Comparison of ENCODE assay signal across 25 mouse cellular contexts in the genomic region with DNA sequence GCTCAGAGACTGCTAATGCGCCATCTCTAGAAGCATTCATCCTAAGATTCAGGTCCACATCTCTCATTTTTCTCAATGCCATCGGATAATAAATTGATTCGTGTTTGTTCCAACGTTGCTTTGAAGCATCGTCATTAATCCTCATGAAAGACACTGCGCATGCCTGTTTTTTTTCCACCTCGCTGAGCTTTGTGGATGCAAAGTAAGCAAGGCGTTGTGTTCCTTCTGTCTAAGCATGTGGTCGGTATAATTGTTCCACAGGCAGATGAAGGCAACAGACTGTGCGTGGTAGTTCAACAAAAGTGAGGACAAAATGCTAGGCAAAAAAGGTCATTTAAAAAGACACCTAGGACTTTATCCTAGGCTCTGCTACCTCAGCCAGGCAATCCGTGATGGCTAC.
DNase-seq lines count a peak whose midpoint lies in the region; ATAC-seq and TF ChIP-seq lines count a peak whose summit lies in the region.
"Had no signal": no experiment of that assay in that cellular context is flagged by ENCODE, and none has a peak within 500 bp of the region (broad histone marks: within the 10 kb centered on the region; RNA-seq: fewer than 3 reads in every experiment).

No protein-coding gene starts in this region.

- H3K9me3 ChIP-seq in forebrain, embryonic 15.5 days = no peaks in the 10 kb centered on the region
- no peaks in the 10 kb centered on the region for H3K9me3 ChIP-seq in forebrain, embryonic 13.5 days (replicated peaks)
- H3K9me3 ChIP-seq: heart, embryonic 13.5 days; intestine, embryonic 15.5 days; limb, embryonic 13.5 days; liver, embryonic 13.5 days; lung, embryonic 15.5 days; midbrain, embryonic 12.5 days; neural tube, embryonic 13.5 days had no signal

- no peak for TF ChIP-seq CTCF in left cerebral cortex, adult 2 months (IDR thresholded peaks at IDR 0.05)
- TF ChIP-seq CTCF in cortical plate, adult 2 months (IDR thresholded peaks at IDR 0.05; ENCODE audit: extremely low read depth, insufficient read depth, low read length) = no peak

- H3K27ac ChIP-seq in forebrain, embryonic 15.5 days (replicated peaks) = peak overlapping the region; percentile 73
- H3K27ac ChIP-seq in forebrain, embryonic 13.5 days = no peak overlapping the region
- H3K27ac ChIP-seq in left cerebral cortex, adult 2 months = peak overlapping the region; percentile 78
- 0 out of 2 replicates have a peak overlapping the region, but pooled peaks have one; percentile 49 for H3K27ac ChIP-seq in cortical plate, adult 2 months (ENCODE audit: insufficient read depth, low read length)
- H3K27ac ChIP-seq: embryonic facial prominence, embryonic 15.5 days; gastrocnemius, adult 2 months; heart, embryonic 13.5 days; intestine, embryonic 15.5 days; limb, embryonic 13.5 days; liver, embryonic 13.5 days; lung, embryonic 15.5 days; midbrain, embryonic 12.5 days; neural tube, embryonic 13.5 days had no signal

- 0 out of 2 replicates have a peak, but pooled peaks have one; percentile 60 for ATAC-seq in forebrain, embryonic 15.5 days (replicated peaks)
- no peak for ATAC-seq in forebrain, embryonic 13.5 days
- ATAC-seq in megakaryocyte, adult 5-6 weeks (ENCODE audit: poor library complexity, severe bottlenecking) = no peak
- ATAC-seq: CD4-positive, CD25-positive, alpha-beta regulatory T cell, adult 4 months; intestine, embryonic 15.5 days; Patski had no signal

- WGBS in forebrain, embryonic 15.5 days = 43% methylated on average over 11 of the region's 11 CpGs
- WGBS in forebrain, embryonic 13.5 days = 54% methylated on average over 11 of the region's 11 CpGs

- no peaks in the 10 kb centered on the region for H3K36me3 ChIP-seq in forebrain, embryonic 15.5 days
- H3K36me3 ChIP-seq in forebrain, embryonic 13.5 days (ENCODE audit: poor library complexity, severe bottlenecking) = no peaks in the 10 kb centered on the region
- H3K36me3 ChIP-seq: embryonic facial prominence, embryonic 15.5 days; heart, embryonic 13.5 days; intestine, embryonic 15.5 days; limb, embryonic 13.5 days; liver, embryonic 13.5 days; lung, embryonic 15.5 days; midbrain, embryonic 12.5 days; neural tube, embryonic 13.5 days had no signal

- H3K4me1 ChIP-seq in forebrain, embryonic 15.5 days = peaks cover 19% of the 10 kb centered on the region
- H3K4me1 ChIP-seq in forebrain, embryonic 13.5 days = peaks cover 31% of the 10 kb centered on the region
- H3K4me1 ChIP-seq in cortical plate, adult 2 months (ENCODE audit: control insufficient read depth, insufficient read depth, low read length) = no peaks in the 10 kb centered on the region
- H3K4me1 ChIP-seq: midbrain, embryonic 12.5 days had no signal

- H3K9ac ChIP-seq in forebrain, embryonic 15.5 days (replicated peaks) = no peak overlapping the region
- H3K9ac ChIP-seq in forebrain, embryonic 13.5 days = no peak overlapping the region
- H3K9ac ChIP-seq: embryonic facial prominence, embryonic 15.5 days; heart, embryonic 13.5 days; intestine, embryonic 15.5 days; limb, embryonic 13.5 days; liver, embryonic 13.5 days; lung, embryonic 15.5 days; midbrain, embryonic 12.5 days; neural tube, embryonic 13.5 days had no signal

- DNase-seq in left cerebral cortex, adult 2 months (ENCODE audit: extremely low spot score in 1 of 2, low spot score in 2 of 2) = no peak
- DNase-seq in left cerebral cortex, adult 9 months (ENCODE audit: low spot score in 2 of 2) = no peak
- peak; percentile 78 to 79 for DNase-seq in layer of hippocampus, adult 8-10 months (ENCODE audit: low spot score in 2 of 2)
- no peak for DNase-seq in gastrocnemius, postnatal 25 days
- DNase-seq: adrenal gland, adult 8-10 months; cerebellum, adult 11-12 months; cerebellum, postnatal 25 days; gastrocnemius, adult 2 months; heart, adult 18-20 months; kidney, postnatal 4 days; liver, embryonic 13.5 days; lung, postnatal 4 days had no signal

- no peak for TF ChIP-seq POLR2A in cortical plate, adult 2 months (IDR thresholded peaks at IDR 0.05; ENCODE audit: extremely low read depth, insufficient read depth, low read length)

- intact Hi-C loops in left cerebral cortex, adult 2 months (cut with DNase I) = no loop called here

- H3K27me3 ChIP-seq in forebrain, embryonic 15.5 days = no peaks in the 10 kb centered on the region
- no peaks in the 10 kb centered on the region for H3K27me3 ChIP-seq in forebrain, embryonic 13.5 days
- H3K27me3 ChIP-seq: embryonic facial prominence, embryonic 15.5 days; heart, embryonic 13.5 days; intestine, embryonic 15.5 days; limb, embryonic 13.5 days; liver, embryonic 13.5 days; lung, embryonic 15.5 days; midbrain, embryonic 12.5 days; neural tube, embryonic 13.5 days; Patski had no signal

- H3K4me3 ChIP-seq in forebrain, embryonic 15.5 days = no peak overlapping the region
- H3K4me3 ChIP-seq in forebrain, embryonic 13.5 days = no peak overlapping the region
- H3K4me3 ChIP-seq in left cerebral cortex, adult 2 months = no peak overlapping the region
- H3K4me3 ChIP-seq in cortical plate, adult 2 months (ENCODE audit: insufficient read depth, low read length) = no peak overlapping the region
- H3K4me3 ChIP-seq: embryonic facial prominence, embryonic 15.5 days; gastrocnemius, adult 2 months; heart, embryonic 13.5 days; intestine, embryonic 15.5 days; limb, embryonic 13.5 days; liver, embryonic 13.5 days; lung, embryonic 15.5 days; midbrain, embryonic 12.5 days; neural tube, embryonic 13.5 days had no signal

- H3K4me2 ChIP-seq in forebrain, embryonic 15.5 days (replicated peaks) = no peak overlapping the region
- no peak overlapping the region for H3K4me2 ChIP-seq in forebrain, embryonic 13.5 days
- H3K4me2 ChIP-seq: embryonic facial prominence, embryonic 15.5 days; heart, embryonic 13.5 days; intestine, embryonic 15.5 days; limb, embryonic 13.5 days; liver, embryonic 13.5 days; lung, embryonic 15.5 days; midbrain, embryonic 12.5 days; neural tube, embryonic 13.5 days had no signal

Comparison
In these comparisons a context has a peak if more than half of its experiments do, and no peak if none do; other contexts are left out.
1. DNase-seq: peak in layer of hippocampus, adult 8-10 months (2 of 2); none in left cerebral cortex, adult 2 months (0 of 2), left cerebral cortex, adult 9 months (0 of 2) and gastrocnemius, postnatal 25 days (single experiment).